Mouse (Mus musculus): ENCODE measurements at regions not wholly inside any gene's neighbourhood (a gene's known extent, or its start where the extent isn't known, plus 50 kb on each side); places are given as distances from the start of the nearest gene placed in this dataset.

- DNase-seq (ENCODE audit: low read depth, low spot score) = no peak
Measured at GRCm38 (mm10) chr12:31172451-31173318, 67.9 kb upstream of the Gm6993 start.

- DNase-seq (ENCODE audit: low read depth, low spot score) = no peak
Measured at GRCm38 (mm10) chr12:31173512-31173911, 67.1 kb upstream of the Gm6993 start.

GRCm38 (mm10) chr12:31179536-31179935 lies 61.0 kb upstream of the Gm6993 start:
- DNase-seq (ENCODE audit: low read depth, low spot score) = no peak

GRCm38 (mm10) chr12:31183632-31184031 lies 56.9 kb upstream of the Gm6993 start:
- DNase-seq (ENCODE audit: low read depth, low spot score) = no peak

GRCm38 (mm10) chr12:31184217-31184975 lies 56.2 kb upstream of the Gm6993 start:
- no peak for DNase-seq (ENCODE audit: low read depth, low spot score)

- DNase-seq (ENCODE audit: low read depth, low spot score) = no peak
Measured at GRCm38 (mm10) chr12:31185177-31185932, 55.2 kb upstream of the Gm6993 start.

- no peak for DNase-seq (ENCODE audit: low read depth, low spot score)
Measured at GRCm38 (mm10) chr12:31185933-31186845, 54.4 kb upstream of the Gm6993 start.

- DNase-seq (ENCODE audit: low read depth, low spot score) = no peak
Measured at GRCm38 (mm10) chr12:31188011-31188576, 52.5 kb upstream of the Gm6993 start.

- DNase-seq (ENCODE audit: low read depth, low spot score) = no peak
Measured at GRCm38 (mm10) chr12:31190265-31190664, 50.3 kb upstream of the Gm6993 start.
